Mouse (Mus musculus) heart, adult 10 weeks (tissue): Measurements from ENCODE around the gene Stfa3. TPM values are rescaled to one million over a fixed set of nuclear protein-coding genes. Genes with fewer than 3 reads are reported as not detected.

Experiments
- polyA plus RNA-seq: library from polyadenylated mRNA; stranded (reverse); fragments of 350-450 nt; fragmentation: Illumina TruSeq; extraction: RNeasy Lipid Tissue Mini Kit (QIAGEN cat#74804); gene quantifications from one replicate; pipeline ENCODE4 v1.2.3, GENCODE M21; 2014; ENCODE audit warnings: low read depth, low replicate concordance

Gene Stfa3
- not detected for polyA plus RNA-seq

GRCm38 (mm10) chr16:36455342-36455802 lies at the start of gene Stfa3:
TSS of gene Stfa3 (minus strand) at chr16:36455392.

GRCm38 (mm10) chr16:36408357-36408756 lies 46.8 kb downstream of the Stfa3 start, which contains the start of gene Stfa2:
TSS of gene Stfa2 (minus strand) at chr16:36408457.

Other genes with a start within 250 kb of the Stfa3 start
- not detected for gene Gm5416, start 245.0 kb downstream of the Stfa3 start, polyA plus RNA-seq
- not detected for gene 2010005H15Rik, start 233.9 kb downstream of the Stfa3 start, polyA plus RNA-seq
- gene Stfa1, start 178.4 kb downstream of the Stfa3 start, polyA plus RNA-seq, result not detected
- not detected for gene BC117090, start 121.1 kb downstream of the Stfa3 start, polyA plus RNA-seq
- gene BC100530, start 87.6 kb downstream of the Stfa3 start, polyA plus RNA-seq, result not detected
- not detected for gene Stfa2, start 46.9 kb downstream of the Stfa3 start, polyA plus RNA-seq
- gene Casr, start 106.7 kb upstream of the Stfa3 start, polyA plus RNA-seq, result not detected
- gene Cd86, start 210.7 kb upstream of the Stfa3 start, polyA plus RNA-seq, result 2.0 TPM
- gene Ildr1, start 238.6 kb upstream of the Stfa3 start, polyA plus RNA-seq, result not detected